Mouse (Mus musculus) heart, postnatal 10 days (tissue): Measurements from ENCODE around the gene Gtpbp8. TPM values are rescaled to one million over a fixed set of nuclear protein-coding genes. Genes with fewer than 3 reads are reported as not detected.

ENCODE experiments used
- DNase-seq, 2 experiments: peaks; one replicate each; pipeline ENCODE4 v3.0.0; 2021
- intact Hi-C: fragments of 180-260 bp; cut with DNase I; formaldehyde crosslinking; loops from one replicate; pipeline ENCODE4 v1.15.1; 2025
- total RNA-seq, 2 experiments: library from RNA; stranded (reverse); gene quantifications; 2 replicates each; pipeline ENCODE4 v1.2.3; 2021

The Gtpbp8 gene
- total RNA-seq: 10 to 100 TPM; 13.3 to 13.8 TPM

GRCm38 (mm10) chr16:44745866-44746562 is at the start of gene Gtpbp8:
Gene Gtpbp8, minus strand, starts transcription at chr16:44746363.
- intact Hi-C loops: loop anchor here (5.0 kb wide), 1 partner anchor 346 kb away; the partner anchor contains the start of gene Ccdc80
- DNase-seq: peak; percentile 88 to 89

GRCm38 (mm10) chr16:44794416-44794815 is 48.3 kb upstream of the Gtpbp8 start:
- DNase-seq: no peak
- intact Hi-C loops: no loop called here

GRCm38 (mm10) chr16:44786934-44787333 is 40.8 kb upstream of the Gtpbp8 start:
- intact Hi-C loops: loop anchor here (10.0 kb wide), 1 partner anchor 168 kb away; no protein-coding TSS in a partner anchor
- DNase-seq: no peak

- intact Hi-C loops: loop anchor here (10.0 kb wide), 1 partner anchor 174 kb away; no protein-coding TSS in a partner anchor
- DNase-seq: no peak
These were observed 34.6 kb upstream of the Gtpbp8 start for GRCm38 (mm10) chr16:44780751-44781150.

- intact Hi-C loops: no loop called here
- no peak for DNase-seq
These were observed 33.3 kb upstream of the Gtpbp8 start for GRCm38 (mm10) chr16:44779494-44779893.

- intact Hi-C loops: no loop called here
- peak; percentile 50 to 51 for DNase-seq
These were observed 32.5 kb upstream of the Gtpbp8 start for GRCm38 (mm10) chr16:44778538-44779147.

GRCm38 (mm10) chr16:44774201-44774600 is 28.0 kb upstream of the Gtpbp8 start:
- DNase-seq: no peak
- intact Hi-C loops: no loop called here

- intact Hi-C loops: no loop called here
- no peak for DNase-seq
These were observed 27.5 kb upstream of the Gtpbp8 start for GRCm38 (mm10) chr16:44773673-44774072.

- no peak for DNase-seq
- intact Hi-C loops: no loop called here
These were observed 26.4 kb upstream of the Gtpbp8 start for GRCm38 (mm10) chr16:44772577-44772976.

- peak; percentile 35 for DNase-seq
- intact Hi-C loops: loop anchor here (1.0 to 2.0 kb wide), 3 partner anchors 257 to 354 kb away; no protein-coding TSS in a partner anchor
These were observed 21.8 kb upstream of the Gtpbp8 start for GRCm38 (mm10) chr16:44767967-44768366.

GRCm38 (mm10) chr16:44767506-44767905 is 21.3 kb upstream of the Gtpbp8 start:
- intact Hi-C loops: no loop called here
- DNase-seq: no peak

GRCm38 (mm10) chr16:44766320-44766892 is 20.2 kb upstream of the Gtpbp8 start:
- no peak for DNase-seq
- intact Hi-C loops: no loop called here

GRCm38 (mm10) chr16:44765555-44766319 is 19.6 kb upstream of the Gtpbp8 start, which contains the start of gene Cd200r1:
Gene Cd200r1, plus strand, starts transcription at chr16:44765736.
- peak in 1 of 2 experiments; percentile 11 for DNase-seq
- intact Hi-C loops: no loop called here

GRCm38 (mm10) chr16:44761811-44762210 is 15.6 kb upstream of the Gtpbp8 start:
- DNase-seq: no peak
- intact Hi-C loops: no loop called here

GRCm38 (mm10) chr16:44757700-44758099 is 11.5 kb upstream of the Gtpbp8 start:
- intact Hi-C loops: no loop called here
- DNase-seq: no peak

- no peak for DNase-seq
These were observed 1.8 kb upstream of the Gtpbp8 start for GRCm38 (mm10) chr16:44748007-44748406.

GRCm38 (mm10) chr16:44745471-44745865 is 695 bp downstream of the Gtpbp8 start:
- DNase-seq: no peak
- intact Hi-C loops: loop anchor here (5.0 kb wide), 1 partner anchor 347 kb away; the partner anchor contains the start of gene Ccdc80

More at GRCm38 (mm10) chr16:44748007-44748406, 1.8 kb upstream of the Gtpbp8 start:
- intact Hi-C loops: loop anchor here (5.0 kb wide), 1 partner anchor 344 kb away; the partner anchor contains the start of gene Ccdc80

- DNase-seq: no peak
- intact Hi-C loops: loop anchor here (2.0 kb wide), 1 partner anchor 16 kb away; no protein-coding TSS in a partner anchor
These were observed 3.4 kb downstream of the Gtpbp8 start for GRCm38 (mm10) chr16:44742753-44743152.

GRCm38 (mm10) chr16:44736118-44736517 is 10.0 kb downstream of the Gtpbp8 start:
- no peak for DNase-seq
- intact Hi-C loops: no loop called here

GRCm38 (mm10) chr16:44735676-44736075 is 10.5 kb downstream of the Gtpbp8 start:
- intact Hi-C loops: no loop called here

More at GRCm38 (mm10) chr16:44735676-44736075, 10.5 kb downstream of the Gtpbp8 start:
- DNase-seq: no peak
